In genomic region chr13:94258530-94258929, GRCm38 (mm10) we compare ENCODE assay signal across 14 mouse cellular contexts.
"Had no signal": no experiment of that assay in that cellular context is flagged by ENCODE, and none has a peak within 500 bp of the region (broad histone marks: within the 10 kb centered on the region; RNA-seq: fewer than 3 reads in every experiment).

No protein-coding gene starts in this region.

- DNase-seq: layer of hippocampus, adult 9-11 months; layer of hippocampus, postnatal 36 days; lung, embryonic 14.5 days; lung, postnatal 10 days; lung, postnatal 4 days; midbrain, embryonic 14.5 days; right cerebral cortex, adult 18-20 months; right cerebral cortex, postnatal 25 days had no signal

- H3K4me3 ChIP-seq: hindbrain, embryonic 15.5 days; limb, embryonic 15.5 days; midbrain, embryonic 10.5 days; myocyte; neural tube, embryonic 15.5 days had no signal

- H3K4me2 ChIP-seq: hindbrain, embryonic 15.5 days; limb, embryonic 15.5 days; lung, embryonic 14.5 days; neural tube, embryonic 15.5 days had no signal

- H3K27ac ChIP-seq: hindbrain, embryonic 15.5 days; limb, embryonic 15.5 days; midbrain, embryonic 10.5 days; neural tube, embryonic 15.5 days; stomach, postnatal 0 days had no signal

- H3K9me3 ChIP-seq: hindbrain, embryonic 15.5 days; limb, embryonic 15.5 days; midbrain, embryonic 10.5 days; neural tube, embryonic 15.5 days had no signal

- H3K4me1 ChIP-seq: limb, embryonic 15.5 days; midbrain, embryonic 10.5 days had no signal

- H3K36me3 ChIP-seq: hindbrain, embryonic 15.5 days; limb, embryonic 15.5 days; midbrain, embryonic 10.5 days; neural tube, embryonic 15.5 days had no signal

- H3K9ac ChIP-seq: hindbrain, embryonic 15.5 days; limb, embryonic 15.5 days; lung, embryonic 14.5 days; neural tube, embryonic 15.5 days had no signal

- H3K27me3 ChIP-seq: hindbrain, embryonic 15.5 days; limb, embryonic 15.5 days; neural tube, embryonic 15.5 days had no signal
